Mouse (Mus musculus) bone marrow, adult 2 months (tissue): ENCODE data around the gene Ssna1.

Experiments used
- CTCF ChIP-seq: fragments of 200-500 bp; IDR thresholded peaks from 2 replicates; pipeline ENCODE4 v1.5.1; 2011; ENCODE audit warnings: low read length, control low read depth; ENCODE audit not compliant: control insufficient read depth, insufficient read depth
- POLR2A ChIP-seq: fragments of 200-500 bp; IDR thresholded peaks from 2 replicates; pipeline ENCODE4 v1.6.1; 2011; ENCODE audit warnings: low read depth, mild to moderate bottlenecking, control low read depth, low read length, borderline replicate concordance; ENCODE audit not compliant: control insufficient read depth

GRCm38 (mm10) chr2:25262795-25263622 lies 9.2 kb downstream of the Ssna1 start:
- TF ChIP-seq CTCF (no peak), POLR2A (peak; percentile 37; the same call in 1 of the 2 replicates)
